Mouse (Mus musculus): ENCODE data around the gene Srrm4. TPM values are rescaled to one million over a fixed set of nuclear protein-coding genes. Genes with fewer than 3 reads are reported as not detected.

Gene Srrm4
- polyA plus RNA-seq (2014; fragmentation: Nextera tagmentation; extraction: Ambion mirVana): 0.03 and 0.09 TPM in 2 replicates

- ATAC-seq (ENCODE audit: insufficient number of reproducible peaks, low FRiP score, low TSS enrichment, low read depth) (peak; percentile 57; the same call in 1 of the 2 replicates), DNase-seq (ENCODE audit: low spot score) (peak; percentile 94)
- Histone ChIP-seq H3K4me3 (ENCODE audit: low read depth, low read length) (no peak within 1 kb of the TSS), H3K9ac (ENCODE audit: low read length) (no peak within 1 kb of the TSS), H3K27ac (replicated peaks; ENCODE audit: low read depth, low read length) (no peak within 1 kb of the TSS), H3K27me3 (ENCODE audit: control insufficient read depth, insufficient read depth, low read length) (peaks cover 34% of the 10 kb centered on the region), H3K4me2 (ENCODE audit: low read depth, severe bottlenecking) (peak within 1 kb of the TSS; percentile 20; the same call in 1 of the 2 replicates), H3K9me3 (ENCODE audit: control insufficient read depth, low read length) (no peaks in the 10 kb centered on the region), H3K4me1 (ENCODE audit: control insufficient read depth, insufficient read depth, low read length) (0 out of 2 replicates have a peak, but pooled peaks cover 7% of the 10 kb centered on the region), H3K36me3 (ENCODE audit: control insufficient read depth, insufficient read depth, low read length) (no peaks in the 10 kb centered on the region)
- under 1% methylated on average over 51 of the region's 53 CpGs for WGBS
These were observed at the start of gene Srrm4 for GRCm38 (mm10) chr5:116591346-116592048. Gene Srrm4, minus strand, starts transcription at chr5:116591817.

GRCm38 (mm10) chr5:116592801-116593430 is 1.3 kb upstream of the Srrm4 start:
- 2% methylated on average over 12 of the region's 12 CpGs for WGBS
- ATAC-seq (ENCODE audit: insufficient number of reproducible peaks, low FRiP score, low TSS enrichment, low read depth): no peak
- H3K9ac ChIP-seq (ENCODE audit: low read length): no peak overlapping the region
- H3K27ac ChIP-seq (replicated peaks; ENCODE audit: low read depth, low read length): no peak overlapping the region
- no peak overlapping the region for H3K4me3 ChIP-seq (ENCODE audit: low read depth, low read length)
- no peaks in the 10 kb centered on the region for H3K9me3 ChIP-seq (ENCODE audit: control insufficient read depth, low read length)
- peaks cover 34% of the 10 kb centered on the region for H3K27me3 ChIP-seq (ENCODE audit: control insufficient read depth, insufficient read depth, low read length)
- H3K4me1 ChIP-seq (ENCODE audit: control insufficient read depth, insufficient read depth, low read length): 0 out of 2 replicates have a peak, but pooled peaks cover 7% of the 10 kb centered on the region
- H3K36me3 ChIP-seq (ENCODE audit: control insufficient read depth, insufficient read depth, low read length): no peaks in the 10 kb centered on the region
- peak; percentile 49 for DNase-seq (ENCODE audit: low spot score)
- H3K4me2 ChIP-seq (ENCODE audit: low read depth, severe bottlenecking): no peak overlapping the region

- DNase-seq (ENCODE audit: low spot score) (no peak), ATAC-seq (ENCODE audit: insufficient number of reproducible peaks, low FRiP score, low TSS enrichment, low read depth) (no peak)
- no peak overlapping the region for H3K27ac ChIP-seq (replicated peaks; ENCODE audit: low read depth, low read length)
These were observed 608 bp upstream of the Srrm4 start for GRCm38 (mm10) chr5:116592049-116592800.

GRCm38 (mm10) chr5:116590698-116591097 is 919 bp downstream of the Srrm4 start:
- H3K4me1 ChIP-seq (ENCODE audit: control insufficient read depth, insufficient read depth, low read length): 0 out of 2 replicates have a peak, but pooled peaks cover 7% of the 10 kb centered on the region
- H3K27ac ChIP-seq (replicated peaks; ENCODE audit: low read depth, low read length): no peak overlapping the region
- no peak overlapping the region for H3K4me3 ChIP-seq (ENCODE audit: low read depth, low read length)
- no peak for ATAC-seq (ENCODE audit: insufficient number of reproducible peaks, low FRiP score, low TSS enrichment, low read depth)
- no peaks in the 10 kb centered on the region for H3K36me3 ChIP-seq (ENCODE audit: control insufficient read depth, insufficient read depth, low read length)
- no peak overlapping the region for H3K9ac ChIP-seq (ENCODE audit: low read length)
- peaks cover 34% of the 10 kb centered on the region for H3K27me3 ChIP-seq (ENCODE audit: control insufficient read depth, insufficient read depth, low read length)
- no peak overlapping the region for H3K4me2 ChIP-seq (ENCODE audit: low read depth, severe bottlenecking)
- no peak for DNase-seq (ENCODE audit: low spot score)
- H3K9me3 ChIP-seq (ENCODE audit: control insufficient read depth, low read length): no peaks in the 10 kb centered on the region
- 6% methylated on average over 10 of the region's 10 CpGs for WGBS

More at GRCm38 (mm10) chr5:116592049-116592800, 608 bp upstream of the Srrm4 start:
- H3K9ac ChIP-seq (ENCODE audit: low read length): no peak overlapping the region
- H3K4me2 ChIP-seq (ENCODE audit: low read depth, severe bottlenecking): peak overlapping the region; percentile 20; the same call in 1 of the 2 replicates
- no peaks in the 10 kb centered on the region for H3K9me3 ChIP-seq (ENCODE audit: control insufficient read depth, low read length)
- peaks cover 34% of the 10 kb centered on the region for H3K27me3 ChIP-seq (ENCODE audit: control insufficient read depth, insufficient read depth, low read length)
- H3K4me1 ChIP-seq (ENCODE audit: control insufficient read depth, insufficient read depth, low read length): 0 out of 2 replicates have a peak, but pooled peaks cover 7% of the 10 kb centered on the region
- no peaks in the 10 kb centered on the region for H3K36me3 ChIP-seq (ENCODE audit: control insufficient read depth, insufficient read depth, low read length)
- WGBS: under 1% methylated on average over 31 of the region's 32 CpGs
- H3K4me3 ChIP-seq (ENCODE audit: low read depth, low read length): no peak overlapping the region

- no peaks in the 10 kb centered on the region for H3K36me3 ChIP-seq (ENCODE audit: control insufficient read depth, insufficient read depth, low read length)
- H3K4me2 ChIP-seq (ENCODE audit: low read depth, severe bottlenecking): no peak overlapping the region
- H3K4me1 ChIP-seq (ENCODE audit: control insufficient read depth, insufficient read depth, low read length): 0 out of 2 replicates have a peak, but pooled peaks cover 7% of the 10 kb centered on the region
- H3K4me3 ChIP-seq (ENCODE audit: low read depth, low read length): no peak overlapping the region
- DNase-seq (ENCODE audit: low spot score) (no peak), ATAC-seq (ENCODE audit: insufficient number of reproducible peaks, low FRiP score, low TSS enrichment, low read depth) (no peak)
- H3K27ac ChIP-seq (replicated peaks; ENCODE audit: low read depth, low read length): no peak overlapping the region
- no peaks in the 10 kb centered on the region for H3K9me3 ChIP-seq (ENCODE audit: control insufficient read depth, low read length)
- H3K27me3 ChIP-seq (ENCODE audit: control insufficient read depth, insufficient read depth, low read length): peaks cover 34% of the 10 kb centered on the region
- 70% methylated on average over 8 of the region's 8 CpGs for WGBS
- no peak overlapping the region for H3K9ac ChIP-seq (ENCODE audit: low read length)
These were observed 2.0 kb downstream of the Srrm4 start for GRCm38 (mm10) chr5:116589631-116590030.

GRCm38 (mm10) chr5:116588836-116589235 is 2.8 kb downstream of the Srrm4 start:
- no peaks in the 10 kb centered on the region for H3K9me3 ChIP-seq (ENCODE audit: control insufficient read depth, low read length)
- no peak for ATAC-seq (ENCODE audit: insufficient number of reproducible peaks, low FRiP score, low TSS enrichment, low read depth)
- 58% methylated on average over 10 of the region's 10 CpGs for WGBS
- H3K4me3 ChIP-seq (ENCODE audit: low read depth, low read length): no peak overlapping the region
- 0 out of 2 replicates have a peak, but pooled peaks cover 7% of the 10 kb centered on the region for H3K4me1 ChIP-seq (ENCODE audit: control insufficient read depth, insufficient read depth, low read length)
- no peaks in the 10 kb centered on the region for H3K36me3 ChIP-seq (ENCODE audit: control insufficient read depth, insufficient read depth, low read length)
- H3K27me3 ChIP-seq (ENCODE audit: control insufficient read depth, insufficient read depth, low read length): peaks cover 34% of the 10 kb centered on the region
- no peak overlapping the region for H3K9ac ChIP-seq (ENCODE audit: low read length)
- no peak overlapping the region for H3K4me2 ChIP-seq (ENCODE audit: low read depth, severe bottlenecking)
- DNase-seq (ENCODE audit: low spot score): no peak
- no peak overlapping the region for H3K27ac ChIP-seq (replicated peaks; ENCODE audit: low read depth, low read length)

- 84% methylated on average over 8 of the region's 8 CpGs for WGBS
- H3K36me3 ChIP-seq (ENCODE audit: control insufficient read depth, insufficient read depth, low read length): no peaks in the 10 kb centered on the region
- H3K4me1 ChIP-seq (ENCODE audit: control insufficient read depth, insufficient read depth, low read length): no peaks in the 10 kb centered on the region
- no peak overlapping the region for H3K4me3 ChIP-seq (ENCODE audit: low read depth, low read length)
- no peaks in the 10 kb centered on the region for H3K9me3 ChIP-seq (ENCODE audit: control insufficient read depth, low read length)
- ATAC-seq (ENCODE audit: insufficient number of reproducible peaks, low FRiP score, low TSS enrichment, low read depth) (no peak), DNase-seq (ENCODE audit: low spot score) (no peak)
- no peaks in the 10 kb centered on the region for H3K27me3 ChIP-seq (ENCODE audit: control insufficient read depth, insufficient read depth, low read length)
- H3K9ac ChIP-seq (ENCODE audit: low read length): no peak overlapping the region
- H3K4me2 ChIP-seq (ENCODE audit: low read depth, severe bottlenecking): no peak overlapping the region
- no peak overlapping the region for H3K27ac ChIP-seq (replicated peaks; ENCODE audit: low read depth, low read length)
These were observed 12.1 kb downstream of the Srrm4 start for GRCm38 (mm10) chr5:116579533-116579932.

GRCm38 (mm10) chr5:116577082-116577481 is 14.5 kb downstream of the Srrm4 start:
- Histone ChIP-seq H3K9ac (ENCODE audit: low read length) (no peak overlapping the region), H3K9me3 (ENCODE audit: control insufficient read depth, low read length) (no peaks in the 10 kb centered on the region), H3K36me3 (ENCODE audit: control insufficient read depth, insufficient read depth, low read length) (no peaks in the 10 kb centered on the region), H3K27ac (replicated peaks; ENCODE audit: low read depth, low read length) (no peak overlapping the region), H3K4me3 (ENCODE audit: low read depth, low read length) (no peak overlapping the region), H3K27me3 (ENCODE audit: control insufficient read depth, insufficient read depth, low read length) (no peaks in the 10 kb centered on the region), H3K4me1 (ENCODE audit: control insufficient read depth, insufficient read depth, low read length) (no peaks in the 10 kb centered on the region), H3K4me2 (ENCODE audit: low read depth, severe bottlenecking) (no peak overlapping the region)
- WGBS: 85% methylated on average over 5 of the region's 5 CpGs
- ATAC-seq (ENCODE audit: insufficient number of reproducible peaks, low FRiP score, low TSS enrichment, low read depth) (no peak), DNase-seq (ENCODE audit: low spot score) (no peak)
